Mouse (Mus musculus): ENCODE data around the gene Slc7a8. TPM values are rescaled to one million over a fixed set of nuclear protein-coding genes. Genes with fewer than 3 reads are reported as not detected.
"Not testable (repeated sequence)": the region's sequence is repeated elsewhere in the genome, so short reads cannot be mapped to it uniquely, and the experiment has no call there.

The Slc7a8 gene
- total RNA-seq, 2 experiments from 2014 or later, result 28.1 to 56.8 TPM

DNA sequence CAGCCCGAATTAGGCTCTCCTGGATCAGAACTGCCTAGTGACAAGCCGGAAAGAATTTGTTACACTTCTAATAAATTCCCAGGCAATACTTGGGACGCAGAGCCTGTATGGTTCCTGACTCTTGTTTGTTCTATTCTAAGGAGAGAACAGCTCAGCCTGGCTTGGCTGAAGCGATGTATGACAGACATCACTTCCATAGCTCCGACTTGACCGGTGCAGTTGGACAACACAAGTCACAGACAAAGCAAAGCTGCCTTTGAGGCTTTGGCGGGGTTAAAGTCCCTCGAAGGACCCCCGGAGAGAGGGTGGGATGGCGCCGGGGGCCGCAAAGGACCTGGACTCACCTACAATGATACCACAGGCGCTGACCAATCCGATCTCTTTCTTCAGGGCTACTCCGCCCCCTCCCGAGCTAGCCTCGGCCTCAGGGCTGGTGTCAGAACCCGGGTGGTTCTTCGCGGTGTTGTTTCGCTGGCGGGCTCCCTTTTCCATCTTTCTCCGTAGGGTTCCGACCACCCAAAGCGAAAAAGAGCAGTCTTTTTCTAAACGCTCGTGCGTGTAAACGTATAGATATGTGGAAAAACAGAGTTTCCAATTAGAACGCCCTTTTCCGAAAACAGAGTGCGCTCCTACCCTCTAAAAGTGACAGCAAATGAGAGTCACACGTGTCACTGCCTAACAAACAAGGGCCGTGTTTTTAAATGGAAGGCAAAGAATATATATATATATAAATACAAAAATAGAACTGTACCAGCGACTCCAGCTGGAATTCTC, 723 bp downstream of the Slc7a8 start:
- DNase-seq, result peak; percentile 78 to 80

DNA sequence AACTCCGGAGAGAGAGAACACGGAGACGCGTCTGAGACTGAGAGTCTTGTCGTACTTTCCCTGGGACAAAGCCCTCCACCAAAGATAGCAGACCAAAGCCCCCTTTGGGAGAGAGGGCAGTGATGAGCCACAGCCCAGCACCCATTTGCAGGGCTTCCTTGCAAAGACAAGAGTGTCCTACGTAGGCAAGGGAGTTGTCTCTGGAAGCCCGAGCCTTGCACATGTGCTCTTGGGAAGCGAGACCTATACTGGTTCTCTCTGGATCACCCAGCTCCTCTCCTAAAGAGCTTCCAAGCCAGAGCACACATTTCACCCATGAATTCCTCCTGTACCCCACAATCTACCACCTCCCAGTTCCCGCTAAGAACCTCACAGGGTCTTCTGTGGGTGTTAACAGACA, 1.7 kb downstream of the Slc7a8 start:
- no peak for DNase-seq

DNA sequence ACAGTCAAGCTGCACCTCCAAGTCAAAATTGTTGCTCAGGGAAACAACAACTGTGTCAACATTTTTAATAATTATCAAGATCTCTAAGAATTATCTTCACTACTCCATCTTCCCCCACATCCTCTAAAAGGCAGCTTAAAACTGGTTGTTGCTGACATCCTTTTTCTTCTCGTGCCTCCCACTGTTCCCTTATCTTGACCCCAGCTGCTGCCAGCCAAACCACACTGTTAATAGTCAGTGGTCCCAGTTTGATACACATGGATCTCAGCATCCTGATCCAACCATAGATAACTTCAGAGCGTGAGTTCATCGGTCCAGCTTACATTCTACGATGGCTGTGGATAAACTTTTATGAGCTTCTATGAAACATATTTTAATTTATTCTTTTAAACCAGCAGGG, 3.9 kb downstream of the Slc7a8 start:
- DNase-seq, result no peak

DNA sequence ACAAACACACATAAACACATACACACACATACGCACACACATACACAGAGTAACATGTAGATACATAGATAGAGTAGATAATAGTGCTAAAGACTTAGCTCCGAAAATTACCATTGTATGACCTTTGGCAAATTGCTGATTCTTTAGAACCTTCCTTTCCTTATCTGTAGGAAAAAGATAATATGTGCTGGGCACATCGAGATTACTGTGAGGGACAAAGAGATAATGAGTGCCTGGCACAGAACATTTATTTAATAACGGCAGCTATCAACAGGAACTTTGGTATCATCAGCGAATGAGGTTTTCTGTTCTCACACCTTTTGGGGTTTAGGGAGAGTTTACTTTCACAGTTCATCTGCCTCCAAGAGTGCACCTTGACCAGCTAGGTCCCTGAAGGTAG, 5.0 kb downstream of the Slc7a8 start:
- DNase-seq, result no peak

DNA sequence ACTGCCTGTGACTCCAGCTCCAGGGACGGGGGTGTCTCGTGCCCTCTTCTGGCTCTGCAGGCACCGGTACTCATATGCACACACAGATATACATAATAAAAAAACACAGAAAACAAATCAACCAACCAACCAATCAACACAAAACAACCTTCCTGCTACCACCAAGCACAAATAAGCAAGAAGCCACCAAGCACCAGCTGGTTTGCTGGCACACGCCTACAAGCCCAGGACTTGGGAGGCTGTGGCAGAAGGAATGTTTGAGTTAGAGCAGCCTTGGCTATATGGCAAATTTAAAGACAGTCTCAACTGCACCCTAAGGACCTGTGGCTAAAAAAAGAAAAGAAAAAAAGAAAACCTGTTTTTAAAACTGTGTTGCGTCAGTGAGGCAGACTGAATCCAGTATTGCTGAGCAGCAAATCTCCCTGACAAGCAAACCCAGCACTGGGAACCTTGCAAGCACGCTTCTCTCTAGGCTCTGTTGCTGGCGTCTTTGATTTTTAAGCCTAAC, 6.2 kb downstream of the Slc7a8 start:
- no peak for DNase-seq

DNA sequence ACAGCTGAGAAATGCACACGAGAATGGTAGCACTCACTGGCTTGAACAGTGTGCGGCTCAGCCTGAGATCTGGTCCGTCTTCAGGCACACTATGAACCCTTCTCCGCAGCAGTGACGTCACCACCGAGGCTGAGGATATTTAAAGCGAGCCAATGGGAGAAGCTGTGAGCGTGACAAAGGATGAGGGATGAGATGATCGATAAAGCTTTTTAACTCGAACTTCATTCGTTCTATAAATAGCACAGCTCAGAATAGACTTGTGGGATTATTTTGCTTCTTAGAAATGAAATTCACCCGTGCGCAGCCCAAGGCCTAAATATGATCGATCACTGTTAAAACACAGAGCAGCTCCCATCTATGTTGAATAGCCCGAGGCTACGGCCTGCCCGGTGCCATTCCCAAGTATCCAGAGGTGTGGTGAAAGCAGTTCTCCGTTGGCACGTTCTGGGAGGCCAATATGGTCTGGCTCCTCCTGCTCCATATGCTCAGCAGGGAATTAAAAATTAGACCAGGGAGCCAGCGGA, 9.4 kb downstream of the Slc7a8 start:
- DNase-seq, result no peak

DNA sequence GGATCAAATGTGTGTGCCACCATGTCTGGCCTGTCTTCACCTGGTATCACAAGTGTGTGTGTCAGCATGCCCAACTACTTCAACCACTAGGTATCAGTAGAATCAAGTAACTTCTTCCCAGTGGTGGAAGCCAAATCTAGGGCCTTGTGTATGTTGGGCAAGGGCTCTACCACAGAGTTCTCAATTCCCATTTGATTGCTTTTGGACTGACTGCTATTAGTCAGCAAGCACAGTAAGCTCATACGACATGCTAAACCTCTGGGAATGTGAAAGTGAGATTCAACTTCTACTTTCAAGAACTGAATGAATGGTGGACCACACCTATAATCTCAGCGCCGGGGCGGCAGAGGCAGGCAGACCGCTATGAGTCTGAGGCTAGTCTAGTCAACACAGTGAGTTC, 11.4 kb downstream of the Slc7a8 start:
- DNase-seq, result no peak

DNA sequence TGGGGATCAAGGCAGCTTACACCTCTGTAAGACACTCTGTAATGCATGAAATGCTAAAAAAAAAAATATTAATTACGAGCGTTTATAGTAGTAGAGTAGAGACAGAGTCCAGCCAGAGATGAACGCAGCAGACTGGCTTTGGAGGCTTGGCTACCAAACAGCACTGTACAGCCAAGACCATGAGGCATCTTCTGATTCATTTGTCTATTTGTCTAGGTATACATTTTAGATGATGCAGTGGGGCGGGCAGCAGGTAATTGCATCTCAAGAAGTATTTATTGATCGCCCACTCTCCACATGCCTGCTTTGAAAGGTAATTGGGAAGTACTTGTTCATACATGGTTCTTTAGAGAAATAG, 12.7 kb downstream of the Slc7a8 start:
- no peak for DNase-seq

DNA sequence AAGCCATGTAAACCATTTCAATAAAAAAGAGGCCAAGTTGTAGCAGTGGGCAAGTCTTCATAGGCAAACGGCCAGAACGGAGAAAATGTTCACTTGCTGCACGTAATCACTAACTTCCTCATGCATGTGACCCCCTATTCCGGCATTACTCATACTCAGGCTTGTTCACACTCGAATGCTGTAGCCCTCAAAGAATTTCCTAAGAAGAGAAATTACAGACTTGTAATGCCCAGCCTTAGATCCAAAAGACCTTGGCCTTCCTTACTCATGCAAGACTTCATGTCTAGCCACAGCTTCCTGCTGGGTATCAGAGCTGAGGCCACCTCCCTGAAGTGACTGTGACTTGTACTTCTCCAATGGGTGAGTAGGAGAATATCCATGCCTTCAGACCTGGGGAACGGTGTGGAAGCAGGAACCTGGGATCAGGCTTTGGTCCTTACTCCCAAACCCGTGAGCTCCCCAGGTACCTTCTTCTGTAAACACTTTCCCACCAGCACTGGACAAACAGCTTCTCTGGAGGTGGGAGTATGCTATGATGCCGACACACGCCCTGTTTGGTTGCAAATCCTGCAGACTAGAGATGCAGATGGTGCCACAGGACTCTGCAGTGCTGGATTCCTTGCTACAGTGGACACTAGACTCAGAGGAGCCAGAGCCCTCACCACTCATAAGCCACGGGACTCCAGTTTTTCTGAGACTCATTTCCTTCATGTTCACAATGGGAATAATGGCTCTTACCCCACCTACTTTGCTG, 13.3 kb downstream of the Slc7a8 start:
- DNase-seq, result peak in 1 of 2 experiments; percentile 21

DNA sequence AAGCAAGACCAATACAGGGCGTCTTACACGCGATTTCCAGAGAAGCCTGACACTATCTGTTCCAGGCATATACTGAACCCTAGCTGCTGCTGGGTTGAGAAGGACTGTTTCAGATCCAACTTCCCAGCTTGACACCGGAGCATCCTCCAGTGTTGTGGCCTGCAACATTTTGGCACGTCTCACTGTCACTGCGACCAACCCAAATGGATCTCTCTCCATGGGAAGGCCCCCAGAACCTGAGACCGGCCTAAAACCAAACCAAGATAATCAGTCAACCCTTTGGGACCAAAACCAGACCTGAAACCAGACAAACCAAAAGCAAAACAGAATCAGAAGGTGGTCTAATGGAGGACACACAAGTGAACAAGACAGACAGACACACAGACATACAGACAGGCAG, 14.8 kb downstream of the Slc7a8 start:
- not testable (repeated sequence) for DNase-seq

DNA sequence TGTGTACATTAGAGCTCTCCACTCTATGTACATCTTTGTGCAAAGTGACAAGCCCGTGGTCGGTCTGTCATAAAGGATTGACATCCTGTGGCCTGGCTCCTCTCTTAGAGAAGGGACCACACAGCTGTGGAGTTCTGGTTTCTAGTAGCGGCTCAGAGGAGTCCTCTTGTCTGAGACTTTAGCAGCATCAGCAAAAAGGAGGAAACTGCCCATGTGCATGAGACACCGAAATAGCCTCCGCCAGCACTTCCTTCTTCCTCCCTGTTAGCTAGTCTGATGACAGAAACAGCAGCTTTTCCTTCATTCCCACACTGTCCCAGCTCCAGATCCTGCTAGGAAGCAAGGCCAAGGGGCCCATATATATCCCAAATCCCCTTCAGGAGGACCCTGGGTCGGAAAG, 25.4 kb downstream of the Slc7a8 start:
- DNase-seq, result no peak

DNA sequence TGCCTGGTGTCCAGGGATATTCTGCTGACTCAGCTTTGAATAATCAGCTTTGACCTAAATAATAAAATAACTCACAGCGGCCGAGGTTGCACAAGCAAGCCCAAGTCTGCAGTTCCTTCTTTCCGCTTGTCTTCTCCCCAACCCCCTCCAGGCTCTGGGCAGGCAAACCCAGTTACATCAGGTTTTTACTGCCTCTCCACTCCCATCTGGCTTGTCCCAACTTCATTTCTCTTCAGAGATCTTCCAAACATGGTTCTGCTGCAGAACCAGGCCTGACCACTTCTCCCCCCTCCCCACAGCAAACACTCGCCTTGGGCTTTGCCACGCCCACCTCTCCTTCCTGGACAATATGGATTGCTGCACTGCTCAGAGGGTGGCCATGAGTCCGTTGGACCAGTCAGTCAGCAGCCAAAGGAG, 27.1 kb downstream of the Slc7a8 start:
- peak; percentile 72 to 76 for DNase-seq

DNA sequence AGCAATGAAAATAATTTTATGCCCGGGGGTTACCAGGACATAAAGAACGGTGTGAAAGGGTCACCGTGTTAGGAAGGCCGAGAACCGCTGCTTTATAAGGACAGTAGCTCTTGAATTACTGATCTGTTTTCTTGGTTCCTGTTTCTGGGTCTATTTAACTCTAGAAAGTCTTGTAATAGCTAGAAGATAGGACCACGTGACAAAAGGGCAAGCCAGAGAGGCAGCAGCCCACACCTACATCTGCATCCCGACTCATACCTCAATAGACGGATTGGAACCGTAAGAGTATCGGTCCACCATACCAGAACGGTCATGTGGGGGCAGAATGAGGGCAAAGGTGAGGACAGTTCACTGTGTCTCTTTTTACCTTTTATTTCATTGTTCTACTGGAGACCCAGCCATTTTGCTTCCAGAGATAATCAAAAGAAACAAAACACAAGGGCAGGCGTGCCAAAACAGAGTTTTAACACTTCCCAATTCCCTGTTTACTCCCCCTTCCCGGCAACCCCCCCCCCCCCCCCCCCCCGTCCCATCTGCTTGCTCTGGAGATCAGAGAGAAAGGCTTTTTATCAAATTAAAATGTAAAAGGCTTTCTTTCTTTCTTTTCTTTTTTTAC, 27.7 kb downstream of the Slc7a8 start:
- DNase-seq, result no peak

DNA sequence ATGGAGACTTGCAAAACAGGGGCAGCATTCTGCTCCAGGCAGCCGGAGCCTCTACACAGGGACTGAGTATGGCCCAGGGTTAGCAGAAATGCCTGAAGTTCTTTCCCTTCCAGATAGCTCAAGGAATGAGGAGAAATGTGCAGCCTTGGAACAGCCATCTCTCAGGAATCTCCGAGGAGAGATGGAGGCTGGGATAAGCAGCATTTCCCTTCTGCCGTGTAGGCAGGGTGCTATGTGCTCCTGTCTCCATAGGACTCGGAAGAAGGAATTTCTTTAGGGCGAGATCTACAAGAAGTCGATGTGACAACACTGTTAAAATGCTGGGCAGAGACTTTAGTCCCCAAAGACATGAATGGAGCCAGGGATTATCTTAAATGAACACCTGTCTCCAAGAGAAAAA, 28.8 kb downstream of the Slc7a8 start:
- no peak for DNase-seq

DNA sequence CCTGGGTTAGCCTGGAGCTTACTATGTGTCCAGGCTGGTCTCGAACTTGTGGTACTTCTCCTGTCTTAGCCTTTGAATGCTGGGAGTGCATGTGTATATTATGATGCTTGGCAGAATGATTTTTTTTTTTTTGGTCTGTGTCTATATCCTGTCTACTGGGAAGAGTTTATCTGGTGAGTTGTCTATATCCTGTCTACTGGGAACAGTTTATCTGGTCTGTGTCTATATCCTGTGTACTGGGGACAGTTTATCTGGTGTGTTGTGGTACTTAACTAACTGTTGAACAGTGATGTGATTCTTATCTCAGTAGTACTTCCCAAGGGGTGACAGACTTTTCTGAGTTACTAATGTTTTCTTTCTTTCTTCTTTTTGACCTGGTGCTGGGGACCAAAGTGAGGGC, 30.0 kb downstream of the Slc7a8 start:
- no peak for DNase-seq

DNA sequence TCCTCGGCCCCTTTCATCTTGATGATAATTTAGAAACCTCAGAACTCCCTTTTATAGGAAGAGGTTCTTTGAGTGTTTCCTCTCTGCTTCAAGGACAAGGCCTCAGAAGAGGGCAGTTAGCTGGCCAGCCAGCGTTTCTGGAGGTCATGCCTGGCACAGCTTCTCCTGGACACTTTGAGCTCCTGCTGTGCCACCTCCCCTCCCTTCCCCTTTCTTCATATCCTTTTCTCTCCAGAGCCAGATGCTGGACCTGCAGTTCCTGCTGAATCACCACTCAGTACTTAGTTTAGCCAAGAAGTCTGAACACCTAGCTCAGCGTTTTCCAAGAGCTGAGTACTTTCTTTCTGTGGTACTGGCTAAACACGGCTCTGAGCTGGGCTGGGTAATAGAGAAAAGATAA, 32.5 kb downstream of the Slc7a8 start:
- DNase-seq, result peak; percentile 50 to 53

DNA sequence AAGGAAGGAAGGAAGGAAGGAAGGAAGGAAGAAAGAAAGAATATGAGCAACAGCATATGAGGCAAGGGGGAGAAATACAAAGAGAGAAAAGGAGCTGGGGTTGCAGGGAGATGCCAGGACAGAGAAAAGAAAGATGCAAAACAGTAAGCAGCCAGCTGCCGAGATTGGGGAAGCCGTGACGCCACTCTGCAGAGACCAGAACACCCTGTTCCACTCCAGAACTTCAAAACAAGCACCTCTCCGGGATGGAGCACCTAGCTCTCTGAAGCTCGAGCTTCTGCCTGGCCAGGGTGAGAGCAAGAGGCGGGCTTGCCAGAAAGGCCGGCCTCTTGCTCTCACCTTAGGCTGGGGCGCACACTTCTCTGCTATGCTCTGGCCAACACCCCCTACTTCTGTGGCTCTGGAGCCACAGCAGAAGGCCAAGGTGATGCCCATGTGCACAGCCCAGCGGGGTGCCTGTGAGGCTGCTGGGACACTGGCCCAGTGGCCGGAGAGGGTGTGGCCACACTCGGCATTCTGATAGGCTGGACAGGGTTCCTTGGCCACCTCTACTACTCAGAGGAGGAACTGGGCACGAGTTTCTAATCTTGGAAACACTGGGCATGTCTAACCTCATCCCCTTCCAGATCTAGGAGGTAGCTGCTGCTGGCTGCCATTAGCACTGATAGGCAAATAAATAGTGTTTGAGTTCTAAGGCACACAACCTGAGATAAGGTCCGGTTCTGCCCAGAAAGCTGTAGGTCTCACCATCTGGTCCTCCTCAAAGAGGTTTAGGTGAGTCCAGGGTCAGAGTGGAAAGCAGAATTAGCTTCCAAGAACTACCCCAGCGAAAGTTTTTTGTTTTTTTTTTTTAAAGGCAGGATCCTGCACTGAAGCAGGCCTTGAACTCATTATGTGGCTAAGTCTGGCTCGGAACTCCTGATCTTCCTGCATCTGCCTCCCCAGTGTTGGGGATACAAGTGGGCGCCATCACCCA, 33.5 kb downstream of the Slc7a8 start:
- DNase-seq, result peak; percentile 44 to 49

DNA sequence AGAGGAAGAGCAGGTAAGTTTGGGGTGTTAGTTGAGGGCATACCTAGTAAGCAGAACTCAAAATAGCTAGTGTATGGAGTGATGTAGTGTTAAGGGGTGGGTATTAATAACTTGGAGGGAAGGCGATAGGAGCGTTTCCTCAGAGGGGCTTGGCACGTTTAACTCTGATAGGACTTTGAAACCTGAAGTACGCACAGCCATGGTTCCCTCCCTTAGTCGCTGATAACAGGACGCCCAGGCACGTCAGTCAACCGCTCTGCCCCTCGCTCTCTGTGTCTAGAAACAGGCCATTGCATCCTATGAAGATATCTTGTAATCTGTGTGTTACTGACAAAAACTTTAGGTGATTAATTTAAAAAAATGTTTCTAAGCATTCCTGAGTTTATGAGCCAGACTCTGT, 35.7 kb downstream of the Slc7a8 start:
- no peak for DNase-seq

DNA sequence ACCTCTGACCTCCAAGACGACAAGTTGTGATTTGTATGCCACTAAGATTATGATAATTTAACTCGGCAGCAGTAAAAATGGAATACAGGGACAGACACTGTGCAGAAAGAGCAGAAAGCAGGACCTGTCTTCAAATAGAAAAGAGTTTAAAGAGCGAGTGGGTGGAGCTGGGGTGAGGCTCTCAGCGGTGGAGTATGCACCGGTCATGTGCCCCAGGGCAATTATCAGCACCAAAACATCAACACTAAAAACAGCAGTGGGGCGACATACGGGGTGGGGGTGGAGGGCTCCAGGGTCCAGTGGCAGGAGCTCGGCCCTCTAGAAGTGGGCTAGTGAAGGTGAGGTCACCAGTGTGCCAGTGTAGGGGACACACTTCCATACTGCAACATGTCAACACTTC, 37.3 kb downstream of the Slc7a8 start:
- no peak for DNase-seq

DNA sequence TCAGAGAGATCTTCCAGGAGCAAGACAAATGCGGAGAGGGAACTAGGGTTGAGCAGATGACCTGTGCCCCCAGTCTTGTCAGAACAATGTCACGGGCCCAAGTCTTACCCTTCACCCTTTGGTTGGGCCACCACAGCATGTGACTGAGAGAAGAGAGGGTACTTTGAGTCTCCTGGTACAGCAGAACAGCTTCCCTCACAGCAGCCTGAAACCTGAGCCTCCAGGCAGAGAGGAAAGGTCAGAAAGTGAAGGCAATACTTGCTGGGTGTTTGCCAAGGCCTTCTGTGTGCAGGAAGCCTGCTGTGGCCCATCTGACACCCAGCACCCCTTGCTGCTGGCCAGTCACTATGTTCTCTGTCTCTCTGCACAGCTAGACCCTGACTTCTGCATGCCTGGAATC, 39.4 kb downstream of the Slc7a8 start:
- peak; percentile 60 to 66 for DNase-seq

DNA sequence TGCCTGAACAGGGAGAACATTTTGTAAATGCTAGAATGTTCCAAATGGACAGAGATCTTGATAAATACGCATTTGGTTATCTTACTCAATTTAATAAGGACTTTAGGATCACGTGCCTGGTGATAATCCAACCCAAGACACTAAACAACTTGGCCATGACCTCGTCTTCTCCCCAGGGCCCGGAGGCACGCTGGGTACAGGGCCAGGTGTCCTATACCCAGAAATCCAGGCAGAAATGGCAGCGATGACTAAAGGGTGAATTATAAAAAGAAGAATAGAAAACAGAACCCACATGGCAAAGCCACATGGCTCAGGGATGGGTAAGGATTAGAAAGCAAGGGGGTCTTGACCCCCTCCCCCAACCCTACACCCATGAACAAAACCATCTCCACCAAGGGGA, 40.0 kb downstream of the Slc7a8 start:
- no peak for DNase-seq

DNA sequence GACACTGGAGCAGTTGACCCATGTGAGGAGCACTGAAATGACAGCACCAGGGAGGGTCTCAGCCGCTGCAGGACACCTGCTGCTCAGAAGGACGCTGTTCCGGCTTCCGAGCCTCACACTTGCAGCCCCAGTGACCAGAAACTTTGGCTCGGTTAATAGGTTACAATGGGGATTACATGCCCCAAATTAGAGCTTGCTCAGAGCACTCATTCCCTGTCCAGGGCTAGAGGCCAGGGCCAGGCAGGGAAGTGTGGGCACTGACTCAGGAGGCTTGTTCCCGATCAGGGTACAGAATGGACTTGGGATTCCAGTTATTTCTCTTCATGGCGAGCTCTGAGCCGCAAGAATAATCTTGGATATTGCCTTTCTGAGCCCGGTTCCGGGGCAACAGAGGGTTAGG, 44.1 kb downstream of the Slc7a8 start:
- no peak for DNase-seq
